Mouse (Mus musculus): ENCODE results near the gene Snx29. TPM values are rescaled to one million over a fixed set of nuclear protein-coding genes. Genes with fewer than 3 reads are reported as not detected.
"Not testable (repeated sequence)": the region's sequence is repeated elsewhere in the genome, so short reads cannot be mapped to it uniquely, and the experiment has no call there.

Gene Snx29
- 10.3 and 15.3 TPM in 2 replicates for polyA plus RNA-seq (2014; fragmentation: Nextera tagmentation; extraction: Ambion mirVana)

DNA sequence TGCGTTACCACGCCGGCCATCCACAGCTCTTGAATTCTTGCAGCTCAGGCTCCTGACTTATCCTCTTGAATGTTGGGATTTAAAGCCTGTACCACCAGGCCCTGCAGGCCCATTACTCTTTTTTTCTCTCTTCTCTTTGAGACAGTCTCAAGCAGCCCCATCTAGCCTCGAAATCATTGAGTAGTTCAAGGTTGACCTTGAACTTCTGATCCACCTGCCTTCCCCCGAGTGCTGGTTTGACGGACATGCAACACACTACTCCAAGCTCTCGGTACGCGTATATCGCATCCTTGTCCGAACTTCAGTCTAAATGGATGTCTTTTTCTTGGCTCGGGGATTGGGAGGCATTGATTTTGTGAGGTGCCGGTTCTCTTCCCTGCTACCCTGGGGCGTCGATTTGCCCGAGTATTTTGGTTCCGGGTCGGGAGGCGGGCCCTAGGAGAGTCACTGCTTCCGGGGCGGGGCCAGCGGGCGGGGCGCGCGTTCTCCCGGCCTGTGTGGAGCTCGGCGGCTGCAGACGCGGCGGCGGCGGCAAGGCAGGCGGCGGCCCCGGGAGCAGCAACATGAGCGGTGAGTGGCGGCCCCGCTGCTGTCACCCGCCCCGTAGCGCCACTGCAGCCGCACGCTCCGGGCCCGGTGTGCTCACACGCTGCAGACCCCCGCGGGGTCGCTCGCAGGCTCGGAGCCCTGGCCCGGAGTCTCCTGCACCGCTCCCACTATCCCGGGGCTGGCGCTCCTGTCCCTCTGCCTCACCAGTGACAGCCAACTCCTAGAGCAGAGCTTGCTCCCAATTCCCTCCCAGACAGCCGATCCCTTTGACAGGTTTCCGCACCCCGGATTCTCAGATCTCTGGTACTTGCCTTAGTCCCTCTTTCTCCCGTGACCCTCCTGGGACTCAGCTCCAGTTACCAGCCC lies at the start of gene Snx29:
Gene Snx29, plus strand, starts transcription at position 500 of the 915 bp plus-strand sequence.
- Histone ChIP-seq H3K9me3 (ENCODE audit: control insufficient read depth, low read length) (no peaks in the 10 kb centered on the region), H3K27ac (ENCODE audit: low read depth, low read length) (peak within 1 kb of the TSS; percentile 84), H3K9ac (ENCODE audit: low read depth, low read length) (peak within 1 kb of the TSS; percentile 83), H3K4me2 (replicated peaks; ENCODE audit: low read depth, low read length) (peak within 1 kb of the TSS; percentile 78), H3K4me1 (replicated peaks; ENCODE audit: control insufficient read depth, insufficient read depth, low read length) (no peaks in the 10 kb centered on the region), H3K27me3 (ENCODE audit: control insufficient read depth, insufficient read depth, low read length) (no peaks in the 10 kb centered on the region), H3K36me3 (ENCODE audit: control insufficient read depth, insufficient read depth, low read length) (no peaks in the 10 kb centered on the region), H3K4me3 (ENCODE audit: low read depth, low read length) (peak within 1 kb of the TSS; percentile 86)
- 5% methylated on average over 50 of the region's 61 CpGs for WGBS
- DNase-seq (ENCODE audit: low spot score) (peak; percentile 97), ATAC-seq (ENCODE audit: low FRiP score) (peak; percentile 97)

DNA sequence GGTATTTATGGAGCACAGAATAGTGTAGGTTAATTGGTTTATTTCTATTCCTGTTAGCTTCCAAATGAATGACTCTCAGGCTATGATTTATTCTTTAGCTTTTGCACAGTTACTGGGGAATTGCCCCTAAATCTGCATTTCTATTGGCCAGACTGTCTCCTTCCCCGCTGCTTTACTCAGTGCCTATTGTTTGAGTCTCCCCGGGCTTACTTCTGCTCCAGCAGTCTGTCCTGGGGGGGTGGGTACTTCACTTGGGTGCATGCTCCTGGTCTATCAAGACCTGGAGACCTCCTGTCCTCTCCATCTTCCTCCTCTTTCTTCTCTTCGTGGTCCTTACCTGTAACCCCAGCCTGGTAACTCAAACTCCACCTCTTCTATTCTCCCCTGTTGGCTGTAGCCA lies 45.8 kb upstream of the Snx29 start:
- Histone ChIP-seq H3K4me3 (ENCODE audit: low read depth, low read length) (no peak overlapping the region), H3K27me3 (ENCODE audit: control insufficient read depth, insufficient read depth, low read length) (no peaks in the 10 kb centered on the region), H3K36me3 (ENCODE audit: control insufficient read depth, insufficient read depth, low read length) (no peaks in the 10 kb centered on the region), H3K4me2 (replicated peaks; ENCODE audit: low read depth, low read length) (no peak overlapping the region), H3K4me1 (replicated peaks; ENCODE audit: control insufficient read depth, insufficient read depth, low read length) (no peaks in the 10 kb centered on the region), H3K27ac (ENCODE audit: low read depth, low read length) (no peak overlapping the region), H3K9ac (ENCODE audit: low read depth, low read length) (no peak overlapping the region), H3K9me3 (ENCODE audit: control insufficient read depth, low read length) (no peaks in the 10 kb centered on the region)
- DNase-seq (ENCODE audit: low spot score): no peak
- 41% methylated on average over 3 of the region's 3 CpGs for WGBS
- ATAC-seq (ENCODE audit: low FRiP score): no peak

DNA sequence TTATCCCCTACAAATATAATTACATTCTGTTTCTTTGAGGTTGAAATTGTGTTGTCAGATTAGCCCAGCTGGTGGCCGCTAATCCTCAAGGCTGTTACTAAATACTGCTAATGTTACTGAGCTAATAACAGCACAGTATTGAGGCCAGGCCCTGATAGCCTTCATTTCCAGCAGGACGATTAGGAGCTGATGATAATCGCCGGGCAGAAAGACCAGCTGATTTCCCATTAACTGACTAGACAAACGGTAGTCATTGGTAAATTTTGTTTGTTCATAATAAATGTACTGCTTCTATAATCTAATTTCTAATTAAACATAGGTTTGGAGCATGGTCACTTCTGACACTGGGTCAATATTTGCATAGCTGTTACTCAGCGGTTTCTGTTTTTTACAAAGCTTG lies 43.9 kb upstream of the Snx29 start:
- Histone ChIP-seq H3K4me2 (replicated peaks; ENCODE audit: low read depth, low read length) (no peak overlapping the region), H3K4me3 (ENCODE audit: low read depth, low read length) (no peak overlapping the region), H3K9me3 (ENCODE audit: control insufficient read depth, low read length) (no peaks in the 10 kb centered on the region), H3K9ac (ENCODE audit: low read depth, low read length) (no peak overlapping the region), H3K4me1 (replicated peaks; ENCODE audit: control insufficient read depth, insufficient read depth, low read length) (no peaks in the 10 kb centered on the region), H3K36me3 (ENCODE audit: control insufficient read depth, insufficient read depth, low read length) (no peaks in the 10 kb centered on the region), H3K27ac (ENCODE audit: low read depth, low read length) (no peak overlapping the region), H3K27me3 (ENCODE audit: control insufficient read depth, insufficient read depth, low read length) (no peaks in the 10 kb centered on the region)
- WGBS: 84% methylated on average over 6 of the region's 6 CpGs
- DNase-seq (ENCODE audit: low spot score): no peak
- no peak for ATAC-seq (ENCODE audit: low FRiP score)

DNA sequence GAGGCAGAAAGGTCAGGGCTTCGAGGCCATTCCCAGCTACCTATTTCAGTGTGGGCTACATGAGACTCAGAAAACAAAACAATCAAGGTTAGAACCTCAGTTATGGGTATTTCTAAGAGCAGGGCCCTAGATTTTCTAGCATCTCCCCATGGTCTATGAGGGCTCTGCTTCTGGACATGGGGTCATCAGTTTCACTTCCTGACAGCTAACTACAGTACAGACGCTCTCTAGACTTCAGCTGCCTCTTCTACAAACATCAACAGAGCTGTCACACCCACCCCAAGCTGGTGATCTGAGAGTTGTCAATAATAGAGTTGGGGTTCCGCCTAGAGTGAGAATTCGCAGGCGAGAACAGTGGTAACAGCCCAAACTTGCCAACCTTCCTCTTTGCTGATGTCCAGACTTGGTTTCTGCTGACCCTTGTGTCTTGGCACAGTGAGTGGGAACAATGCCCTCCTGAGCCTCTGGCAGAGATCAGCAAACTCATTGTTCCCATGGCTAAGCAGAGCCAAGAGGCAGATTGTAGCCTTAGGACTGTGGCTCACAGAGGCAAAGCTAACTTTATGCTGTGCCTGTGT lies 40.0 kb upstream of the Snx29 start:
- Histone ChIP-seq H3K9me3 (ENCODE audit: control insufficient read depth, low read length) (no peaks in the 10 kb centered on the region), H3K36me3 (ENCODE audit: control insufficient read depth, insufficient read depth, low read length) (no peaks in the 10 kb centered on the region), H3K27me3 (ENCODE audit: control insufficient read depth, insufficient read depth, low read length) (no peaks in the 10 kb centered on the region), H3K4me2 (replicated peaks; ENCODE audit: low read depth, low read length) (no peak overlapping the region), H3K4me1 (replicated peaks; ENCODE audit: control insufficient read depth, insufficient read depth, low read length) (no peaks in the 10 kb centered on the region), H3K27ac (ENCODE audit: low read depth, low read length) (no peak overlapping the region), H3K9ac (ENCODE audit: low read depth, low read length) (no peak overlapping the region), H3K4me3 (ENCODE audit: low read depth, low read length) (no peak overlapping the region)
- 84% methylated on average over 5 of the region's 5 CpGs for WGBS
- no peak for ATAC-seq (ENCODE audit: low FRiP score)
- no peak for DNase-seq (ENCODE audit: low spot score)

DNA sequence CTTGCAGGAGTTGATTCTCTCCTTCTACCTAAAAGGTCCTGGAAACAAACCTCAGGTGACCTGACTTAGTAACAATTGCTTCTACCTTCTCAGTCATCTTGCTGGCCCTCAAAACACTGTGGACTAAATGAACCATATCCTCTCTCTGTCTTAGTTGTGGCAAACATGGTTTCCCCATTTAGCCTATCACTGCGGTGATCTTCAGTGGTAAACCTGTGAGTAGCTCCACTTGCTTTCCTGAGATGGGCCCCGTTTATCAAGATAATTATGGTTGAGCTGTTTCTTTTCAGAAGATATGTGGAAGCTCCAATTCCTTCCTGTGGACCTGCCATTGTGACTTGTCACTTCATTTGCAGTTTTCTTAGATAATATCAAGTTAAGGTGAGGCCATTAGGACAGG lies 37.8 kb upstream of the Snx29 start:
- Histone ChIP-seq H3K27me3 (ENCODE audit: control insufficient read depth, insufficient read depth, low read length) (no peaks in the 10 kb centered on the region), H3K9ac (ENCODE audit: low read depth, low read length) (no peak overlapping the region), H3K9me3 (ENCODE audit: control insufficient read depth, low read length) (no peaks in the 10 kb centered on the region), H3K4me1 (replicated peaks; ENCODE audit: control insufficient read depth, insufficient read depth, low read length) (no peaks in the 10 kb centered on the region), H3K27ac (ENCODE audit: low read depth, low read length) (no peak overlapping the region), H3K4me2 (replicated peaks; ENCODE audit: low read depth, low read length) (no peak overlapping the region), H3K36me3 (ENCODE audit: control insufficient read depth, insufficient read depth, low read length) (no peaks in the 10 kb centered on the region), H3K4me3 (ENCODE audit: low read depth, low read length) (no peak overlapping the region)
- DNase-seq (ENCODE audit: low spot score): no peak
- 89% methylated on average over 2 of the region's 2 CpGs for WGBS
- no peak for ATAC-seq (ENCODE audit: low FRiP score)

DNA sequence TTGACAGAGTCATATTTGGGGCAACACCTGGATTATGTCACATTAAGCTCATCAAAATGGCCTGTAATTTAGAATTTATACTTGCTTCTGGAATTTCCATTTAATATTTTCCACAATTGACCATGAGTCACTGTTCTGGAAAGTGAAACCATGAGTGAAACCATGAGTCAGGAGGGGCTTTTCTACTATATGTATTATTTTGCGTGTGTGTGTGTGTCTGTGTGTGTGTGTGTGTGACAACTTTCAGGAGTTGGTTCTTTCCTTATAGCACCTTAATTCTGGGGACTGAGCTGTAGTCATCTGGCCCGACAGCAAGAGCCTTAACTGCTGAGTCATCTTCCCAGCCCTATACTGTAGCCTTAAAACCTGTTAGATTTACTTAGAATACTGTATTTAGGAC lies 36.8 kb upstream of the Snx29 start:
- WGBS: 81% methylated on average over 2 of the region's 2 CpGs
- Histone ChIP-seq H3K9me3 (ENCODE audit: control insufficient read depth, low read length) (no peaks in the 10 kb centered on the region), H3K27ac (ENCODE audit: low read depth, low read length) (no peak overlapping the region), H3K4me3 (ENCODE audit: low read depth, low read length) (no peak overlapping the region), H3K4me2 (replicated peaks; ENCODE audit: low read depth, low read length) (no peak overlapping the region), H3K27me3 (ENCODE audit: control insufficient read depth, insufficient read depth, low read length) (no peaks in the 10 kb centered on the region), H3K4me1 (replicated peaks; ENCODE audit: control insufficient read depth, insufficient read depth, low read length) (no peaks in the 10 kb centered on the region), H3K36me3 (ENCODE audit: control insufficient read depth, insufficient read depth, low read length) (no peaks in the 10 kb centered on the region), H3K9ac (ENCODE audit: low read depth, low read length) (no peak overlapping the region)
- ATAC-seq (ENCODE audit: low FRiP score) (no peak), DNase-seq (ENCODE audit: low spot score) (no peak)

DNA sequence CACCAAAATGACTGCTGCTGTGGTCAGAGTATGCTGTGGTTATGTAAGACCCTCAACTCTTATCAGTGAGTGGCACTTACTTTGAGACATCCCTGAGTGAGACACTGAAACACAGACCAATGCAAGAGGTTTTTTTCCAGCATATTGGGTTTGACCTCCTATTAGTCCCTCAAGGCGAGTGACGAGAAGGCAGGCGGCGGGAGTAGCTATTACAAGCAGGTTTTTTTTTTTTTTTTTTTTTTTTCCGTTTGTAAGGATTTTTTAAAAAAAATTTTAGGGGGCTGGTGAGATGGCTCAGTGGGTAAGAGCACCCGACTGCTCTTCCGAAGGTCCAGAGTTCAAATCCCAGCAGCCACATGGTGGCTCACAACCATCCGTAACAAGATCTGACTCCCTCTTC lies 33.8 kb upstream of the Snx29 start:
- not testable (repeated sequence) for DNase-seq (ENCODE audit: low spot score); H3K9me3 ChIP-seq (ENCODE audit: control insufficient read depth, low read length); H3K27ac ChIP-seq (ENCODE audit: low read depth, low read length); H3K9ac ChIP-seq (ENCODE audit: low read depth, low read length); H3K4me1 ChIP-seq (replicated peaks; ENCODE audit: control insufficient read depth, insufficient read depth, low read length); H3K27me3 ChIP-seq (ENCODE audit: control insufficient read depth, insufficient read depth, low read length); H3K4me3 ChIP-seq (ENCODE audit: low read depth, low read length); ATAC-seq (ENCODE audit: low FRiP score); H3K4me2 ChIP-seq (replicated peaks; ENCODE audit: low read depth, low read length); H3K36me3 ChIP-seq (ENCODE audit: control insufficient read depth, insufficient read depth, low read length)
- 94% methylated on average over 7 of the region's 8 CpGs for WGBS

DNA sequence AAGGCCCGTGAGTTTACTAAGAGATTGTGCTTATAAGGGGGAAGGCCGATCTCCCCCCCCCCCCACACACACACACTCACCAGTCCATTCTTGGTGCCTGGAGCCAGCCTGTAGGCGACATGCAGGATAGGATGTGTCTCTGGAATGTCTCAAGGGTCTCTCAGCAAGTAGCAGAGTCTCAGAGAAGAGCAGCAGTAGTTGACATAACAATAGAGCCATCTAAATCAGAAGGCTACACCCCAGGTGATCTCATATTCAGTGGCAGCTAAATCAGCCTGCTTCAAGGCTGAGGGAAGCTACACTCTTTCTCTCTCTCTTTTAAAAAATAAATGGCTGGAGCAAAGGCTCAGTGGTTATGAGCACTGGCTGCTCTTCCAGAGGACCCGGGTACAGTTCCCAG lies 27.1 kb upstream of the Snx29 start:
- ATAC-seq (ENCODE audit: low FRiP score); H3K27ac ChIP-seq (ENCODE audit: low read depth, low read length); H3K4me2 ChIP-seq (replicated peaks; ENCODE audit: low read depth, low read length); H3K4me1 ChIP-seq (replicated peaks; ENCODE audit: control insufficient read depth, insufficient read depth, low read length); H3K4me3 ChIP-seq (ENCODE audit: low read depth, low read length); H3K27me3 ChIP-seq (ENCODE audit: control insufficient read depth, insufficient read depth, low read length); H3K9ac ChIP-seq (ENCODE audit: low read depth, low read length); DNase-seq (ENCODE audit: low spot score); H3K9me3 ChIP-seq (ENCODE audit: control insufficient read depth, low read length); H3K36me3 ChIP-seq (ENCODE audit: control insufficient read depth, insufficient read depth, low read length): not testable (repeated sequence)
- WGBS: 76% methylated on average over 4 of the region's 4 CpGs

DNA sequence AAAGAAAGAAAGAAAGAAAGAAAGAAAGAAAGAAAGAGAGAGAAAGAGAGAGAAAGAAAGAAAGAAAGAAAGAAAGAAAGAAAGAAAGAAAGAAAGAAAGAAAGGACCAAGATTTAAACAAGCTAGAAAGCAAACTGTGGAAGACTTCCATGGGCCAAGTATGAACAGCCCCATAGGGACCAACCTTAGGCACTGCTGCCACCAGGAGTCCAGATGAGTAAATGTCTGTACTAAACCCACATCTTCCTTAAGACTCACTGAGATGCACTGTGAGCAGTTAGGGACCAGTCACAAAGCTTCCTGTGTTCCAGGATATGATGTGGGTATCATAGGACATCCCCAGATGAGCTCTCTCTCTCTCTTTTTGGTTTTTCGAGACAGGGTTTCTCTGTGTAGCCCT lies 25.0 kb upstream of the Snx29 start:
- H3K27ac ChIP-seq (ENCODE audit: low read depth, low read length); ATAC-seq (ENCODE audit: low FRiP score); H3K9me3 ChIP-seq (ENCODE audit: control insufficient read depth, low read length); DNase-seq (ENCODE audit: low spot score); H3K36me3 ChIP-seq (ENCODE audit: control insufficient read depth, insufficient read depth, low read length); H3K27me3 ChIP-seq (ENCODE audit: control insufficient read depth, insufficient read depth, low read length); H3K4me1 ChIP-seq (replicated peaks; ENCODE audit: control insufficient read depth, insufficient read depth, low read length); H3K4me2 ChIP-seq (replicated peaks; ENCODE audit: low read depth, low read length); H3K4me3 ChIP-seq (ENCODE audit: low read depth, low read length); H3K9ac ChIP-seq (ENCODE audit: low read depth, low read length): not testable (repeated sequence)
- 76% methylated on average over 1 of the region's 1 CpGs for WGBS

Data from hindbrain, embryonic 11.5 days (tissue).